Mouse (Mus musculus) bone marrow, adult 2 months (tissue): ENCODE data around the gene B4galt3. TPM values are rescaled to one million over a fixed set of nuclear protein-coding genes. Genes with fewer than 3 reads are reported as not detected.

Experiments
- H3K27ac ChIP-seq: fragments of 200-500 bp; 2 replicates; pipeline ENCODE4 v1.5.1; 2012; ENCODE audit warnings: low read depth, mild to moderate bottlenecking, control low read depth, inconsistent platforms, low read length; ENCODE audit not compliant: control insufficient read depth, poor library complexity, insufficient read depth
- H3K4me1 ChIP-seq: fragments of 200-500 bp; 2 replicates; pipeline ENCODE4 v1.6.1; 2011; ENCODE audit warnings: low read length; ENCODE audit not compliant: control insufficient read depth, insufficient read depth
- H3K4me3 ChIP-seq: fragments of 200-500 bp; replicated peaks from 2 replicates; pipeline ENCODE3; 2011; ENCODE audit warnings: mild to moderate bottlenecking, low read depth, low read length, control low read depth; ENCODE audit not compliant: control insufficient read depth
- CTCF ChIP-seq: fragments of 200-500 bp; IDR thresholded peaks from 2 replicates; pipeline ENCODE4 v1.5.1; 2011; ENCODE audit warnings: low read length, control low read depth; ENCODE audit not compliant: control insufficient read depth, insufficient read depth
- POLR2A ChIP-seq: fragments of 200-500 bp; IDR thresholded peaks from 2 replicates; pipeline ENCODE4 v1.6.1; 2011; ENCODE audit warnings: low read depth, mild to moderate bottlenecking, control low read depth, low read length, borderline replicate concordance; ENCODE audit not compliant: control insufficient read depth
- WGBS: fragments of 180-500 bp; shearing (Covaris S2); methylation state at CpG from one replicate; pipeline ENCODE4 v1.1.7; 2018; 5-methylcytosine and 5-hydroxymethylcytosine counted together
- polyA plus RNA-seq: library from polyadenylated mRNA; stranded (reverse); fragments of >200 nt; gene quantifications from 2 replicates; pipeline ENCODE4 v1.2.4, GENCODE M21; 2011; ENCODE audit warnings: low replicate concordance; ENCODE audit not compliant: missing spikeins, insufficient read depth, insufficient read length

Gene B4galt3
- polyA plus RNA-seq, 1 experiment = 67.5 TPM

- TF ChIP-seq CTCF = no peak
- no peak for TF ChIP-seq POLR2A
- peaks cover 2% of the 10 kb centered on the region; the same call in 1 of the 2 replicates for H3K4me1 ChIP-seq
- WGBS = 45% methylated on average over 4 of the region's 4 CpGs
These were observed 22.2 kb upstream of the B4galt3 start for GRCm38 (mm10) chr1:171247916-171248315.

GRCm38 (mm10) chr1:171248386-171249226 lies 21.5 kb upstream of the B4galt3 start:
- Histone ChIP-seq H3K4me1 (peaks cover 2% of the 10 kb centered on the region; the same call in 1 of the 2 replicates), H3K27ac (no peak overlapping the region), H3K4me3 (no peak overlapping the region)
- no peak for TF ChIP-seq CTCF
- no peak for TF ChIP-seq POLR2A
- WGBS = 50% methylated on average over 3 of the region's 3 CpGs

More at GRCm38 (mm10) chr1:171247916-171248315, 22.2 kb upstream of the B4galt3 start:
- no peak overlapping the region for H3K27ac ChIP-seq
- no peak overlapping the region for H3K4me3 ChIP-seq

GRCm38 (mm10) chr1:171249913-171250600 lies 20.1 kb upstream of the B4galt3 start, which contains the start of gene Adamts4:
TSS of gene Adamts4 (plus strand) at chr1:171250421.
- Histone ChIP-seq H3K27ac (no peak within 1 kb of the TSS), H3K4me3 (no peak within 1 kb of the TSS), H3K4me1 (peaks cover 2% of the 10 kb centered on the region; the same call in 1 of the 2 replicates)
- TF ChIP-seq POLR2A (no peak), CTCF (no peak)
- WGBS = 30% methylated on average over 5 of the region's 5 CpGs

GRCm38 (mm10) chr1:171250680-171251593 lies 19.2 kb upstream of the B4galt3 start, which contains the start of gene Ndufs2:
TSS of gene Ndufs2 (minus strand) at chr1:171251388.
- no peak for TF ChIP-seq CTCF
- TF ChIP-seq POLR2A = no peak
- peaks cover 2% of the 10 kb centered on the region; the same call in 1 of the 2 replicates for H3K4me1 ChIP-seq
- H3K4me3 ChIP-seq = no peak within 1 kb of the TSS
- H3K27ac ChIP-seq = no peak within 1 kb of the TSS
- 64% methylated on average over 26 of the region's 26 CpGs for WGBS

- peaks cover 2% of the 10 kb centered on the region; the same call in 1 of the 2 replicates for H3K4me1 ChIP-seq
- TF ChIP-seq CTCF = no peak
- TF ChIP-seq POLR2A = no peak
- H3K27ac ChIP-seq = no peak overlapping the region
- WGBS = 49% methylated on average over 13 of the region's 13 CpGs
- H3K4me3 ChIP-seq = no peak overlapping the region
These were observed 18.4 kb upstream of the B4galt3 start for GRCm38 (mm10) chr1:171251594-171252324.

GRCm38 (mm10) chr1:171252415-171252814 lies 17.7 kb upstream of the B4galt3 start:
- H3K27ac ChIP-seq = no peak overlapping the region
- WGBS = 82% methylated on average over 17 of the region's 17 CpGs
- H3K4me3 ChIP-seq = no peak overlapping the region
- no peak for TF ChIP-seq POLR2A
- TF ChIP-seq CTCF = no peak
- H3K4me1 ChIP-seq = peaks cover 2% of the 10 kb centered on the region; the same call in 1 of the 2 replicates
